Mouse (Mus musculus): ENCODE data around the gene Kazald1.

Gene Kazald1

GRCm38 (mm10) chr19:45048644-45049365 lies 26.2 kb upstream of the Kazald1 start:
- no peak for DNase-seq (ENCODE audit: low spot score)

GRCm38 (mm10) chr19:45049523-45049922 lies 25.5 kb upstream of the Kazald1 start:
- DNase-seq (ENCODE audit: low spot score) = no peak

DNA sequence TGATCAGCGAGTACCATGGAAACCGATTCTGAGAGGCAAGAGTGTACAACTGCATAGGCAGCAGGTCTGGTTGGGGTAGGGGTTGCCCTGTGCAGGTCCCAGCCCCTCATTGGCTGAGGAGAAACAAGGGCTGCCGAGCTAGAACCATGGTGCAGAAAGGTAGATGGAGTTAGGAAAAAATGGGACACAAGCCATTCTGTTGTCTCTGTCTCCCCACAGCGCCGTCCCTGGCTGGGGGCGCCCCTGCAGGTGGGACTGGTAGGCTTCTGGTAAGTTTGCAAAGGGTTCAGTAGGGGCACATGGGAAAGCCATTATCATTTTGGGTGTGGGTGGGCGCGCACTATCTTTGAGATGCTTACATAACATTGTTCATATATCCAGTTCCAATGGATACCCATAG lies 21.6 kb upstream of the Kazald1 start:
- DNase-seq (ENCODE audit: low spot score) = no peak

DNA sequence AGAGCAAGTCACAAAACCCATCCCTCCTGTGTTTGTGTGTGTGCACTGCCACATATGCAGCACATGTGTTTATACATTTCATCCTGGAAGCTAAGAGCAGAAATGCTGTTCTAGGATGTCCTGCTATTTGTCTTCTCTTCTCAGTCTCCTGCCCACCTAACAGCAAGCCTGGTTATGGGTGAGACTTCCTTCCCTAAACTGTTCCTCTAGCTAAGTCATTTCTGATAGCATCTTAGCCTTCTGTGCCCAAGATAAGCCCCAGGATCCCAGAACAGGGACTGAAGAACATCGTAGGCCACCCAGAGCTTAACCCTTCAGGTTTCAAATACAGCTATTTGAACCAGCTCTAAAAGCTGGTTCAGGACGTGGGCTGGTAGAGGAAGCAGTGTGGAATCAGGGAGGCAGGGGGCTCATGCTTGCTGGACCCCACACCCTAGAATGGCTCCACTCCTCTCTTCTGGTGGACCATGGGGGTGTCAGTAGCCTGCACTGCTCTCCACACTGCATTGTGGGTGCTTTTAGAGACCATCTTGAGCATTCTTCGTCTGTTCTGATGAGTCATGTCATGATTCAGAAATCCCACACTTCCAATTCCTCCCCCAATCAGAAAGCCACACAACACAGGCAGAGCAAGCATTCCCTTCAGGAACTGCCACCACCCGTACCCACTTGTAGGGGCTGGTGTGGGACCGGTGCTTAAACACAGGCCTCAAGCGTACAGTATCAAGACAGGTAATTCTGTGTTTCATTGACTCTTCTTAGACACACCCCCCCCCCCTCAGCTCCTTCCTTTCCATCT lies 19.9 kb upstream of the Kazald1 start:
- DNase-seq (ENCODE audit: low spot score) = no peak

GRCm38 (mm10) chr19:45056364-45056763 lies 18.7 kb upstream of the Kazald1 start:
- DNase-seq (ENCODE audit: low spot score) = peak; percentile 41

- no peak for DNase-seq (ENCODE audit: low spot score)
Measured at GRCm38 (mm10) chr19:45056908-45057698, 17.9 kb upstream of the Kazald1 start.

DNA sequence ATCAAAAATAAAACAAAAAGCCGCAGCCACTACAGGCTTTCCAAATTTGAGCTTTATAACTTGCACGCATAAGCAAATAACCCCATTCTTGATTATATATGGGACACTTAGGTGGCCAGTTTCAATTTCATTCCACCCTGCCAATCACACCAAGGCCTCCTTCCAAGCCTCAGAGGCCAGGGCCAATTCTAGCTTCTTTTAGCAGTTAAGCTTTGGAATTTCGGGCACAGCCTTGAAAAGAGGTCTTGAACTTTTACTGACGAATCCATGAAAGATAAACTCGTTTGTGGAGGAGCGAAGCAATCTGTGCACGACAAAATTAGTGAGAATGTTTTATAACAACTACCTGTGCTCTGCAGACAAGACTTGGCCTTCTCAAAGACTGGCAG lies 17.3 kb upstream of the Kazald1 start:
- no peak for DNase-seq (ENCODE audit: low spot score)

- peak; percentile 90 for DNase-seq (ENCODE audit: low spot score)
Measured at GRCm38 (mm10) chr19:45058113-45058839, 16.8 kb upstream of the Kazald1 start.

DNA sequence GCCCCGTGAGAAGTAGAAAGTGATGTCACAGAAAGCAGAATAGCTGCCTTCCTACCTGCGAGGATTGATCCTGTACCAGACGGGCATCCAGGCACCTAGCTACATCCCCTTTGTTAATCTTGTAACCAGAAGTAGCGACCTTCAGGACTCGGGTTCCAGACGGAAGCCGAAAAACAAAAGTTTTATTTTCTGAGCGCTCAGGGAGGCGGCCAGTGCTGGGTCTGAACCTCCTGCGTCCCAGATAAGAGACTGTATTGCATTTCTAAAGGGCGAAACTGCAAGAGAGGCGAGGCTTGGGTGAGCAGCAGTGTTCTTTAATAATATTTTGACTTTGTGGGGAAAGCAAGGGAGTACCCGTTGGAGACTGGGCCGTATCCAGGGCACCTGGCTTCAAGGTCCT lies 16.2 kb upstream of the Kazald1 start:
- no peak for DNase-seq (ENCODE audit: low spot score)

DNA sequence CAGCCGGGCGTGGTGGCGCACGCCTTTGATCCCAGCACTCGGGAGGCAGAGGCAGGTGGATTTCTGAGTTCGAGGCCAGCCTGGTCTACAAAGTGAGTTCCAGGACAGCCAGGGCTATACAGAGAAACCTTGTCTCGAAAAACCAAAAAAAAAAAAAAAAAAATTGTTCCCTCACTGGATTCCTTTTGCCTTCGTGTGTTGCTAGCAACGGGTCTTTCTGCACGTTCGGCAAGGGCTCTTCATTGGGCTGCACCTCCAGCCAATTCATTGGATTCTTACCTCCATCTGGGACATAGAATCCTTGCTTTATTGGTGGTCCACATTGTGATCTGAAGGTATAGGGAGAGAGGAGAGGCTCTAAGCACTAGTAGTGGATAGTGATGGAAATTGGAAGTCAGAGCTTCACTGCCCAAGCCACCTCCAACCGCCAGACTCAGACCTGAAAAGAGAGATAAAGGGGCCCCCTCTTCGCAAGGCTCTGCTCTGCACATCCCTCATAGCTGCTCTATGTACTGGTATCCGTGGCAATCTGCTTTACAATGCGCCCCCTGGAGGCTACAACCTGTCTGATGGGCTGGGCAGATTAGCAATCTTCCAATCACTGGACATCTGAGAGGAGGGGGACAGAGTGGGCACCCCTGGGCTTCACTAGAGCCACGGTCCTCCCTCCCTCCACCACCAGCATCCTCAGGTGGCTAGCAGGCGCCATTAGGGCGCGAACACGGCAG lies 11.3 kb upstream of the Kazald1 start:
- DNase-seq (ENCODE audit: low spot score) = no peak

DNA sequence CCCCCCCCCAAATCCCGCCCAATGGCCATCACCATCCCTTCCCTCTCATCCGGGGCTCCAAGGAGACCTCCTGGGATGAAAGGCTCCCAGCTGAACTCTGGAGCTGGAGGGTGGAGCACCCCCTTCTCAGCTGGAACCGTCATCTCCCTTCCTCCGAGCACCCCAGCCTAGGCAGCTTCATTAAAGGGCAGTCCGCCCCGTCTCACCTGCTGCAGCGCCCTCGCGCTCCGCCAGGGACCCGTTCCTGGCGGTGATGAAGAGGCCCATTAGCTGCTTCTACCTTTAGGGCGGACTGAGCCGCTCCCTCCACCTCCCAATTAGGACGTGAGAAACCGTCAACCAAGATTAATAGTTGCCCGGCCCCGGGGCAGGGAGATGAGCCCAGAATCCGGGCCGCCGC lies 9.8 kb upstream of the Kazald1 start:
- DNase-seq (ENCODE audit: low spot score) = no peak

DNA sequence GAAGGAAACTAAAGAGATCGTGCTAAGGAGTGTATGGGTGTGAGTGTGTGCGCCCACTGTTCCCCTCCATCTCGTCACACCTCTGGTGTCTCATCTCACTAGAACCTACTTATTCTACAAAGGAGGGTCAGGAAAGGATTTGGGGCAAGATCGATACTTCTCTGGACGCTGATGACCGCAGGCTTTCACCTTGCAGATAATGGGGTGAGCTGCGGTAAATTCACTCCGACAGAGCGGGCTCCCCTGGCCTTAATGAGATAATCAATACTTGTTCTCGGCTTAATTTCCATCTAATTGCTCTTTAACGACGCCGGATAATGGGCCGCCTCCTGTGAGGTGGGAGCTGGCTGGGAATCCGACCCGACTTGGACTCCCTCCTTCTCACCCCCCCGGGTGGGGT lies 7.9 kb upstream of the Kazald1 start:
- no peak for DNase-seq (ENCODE audit: low spot score)

- no peak for DNase-seq (ENCODE audit: low spot score)
Measured at GRCm38 (mm10) chr19:45067758-45068510, 7.1 kb upstream of the Kazald1 start.

- peak; percentile 82 for DNase-seq (ENCODE audit: low spot score)
Measured at GRCm38 (mm10) chr19:45073871-45074542, 1.0 kb upstream of the Kazald1 start.

DNA sequence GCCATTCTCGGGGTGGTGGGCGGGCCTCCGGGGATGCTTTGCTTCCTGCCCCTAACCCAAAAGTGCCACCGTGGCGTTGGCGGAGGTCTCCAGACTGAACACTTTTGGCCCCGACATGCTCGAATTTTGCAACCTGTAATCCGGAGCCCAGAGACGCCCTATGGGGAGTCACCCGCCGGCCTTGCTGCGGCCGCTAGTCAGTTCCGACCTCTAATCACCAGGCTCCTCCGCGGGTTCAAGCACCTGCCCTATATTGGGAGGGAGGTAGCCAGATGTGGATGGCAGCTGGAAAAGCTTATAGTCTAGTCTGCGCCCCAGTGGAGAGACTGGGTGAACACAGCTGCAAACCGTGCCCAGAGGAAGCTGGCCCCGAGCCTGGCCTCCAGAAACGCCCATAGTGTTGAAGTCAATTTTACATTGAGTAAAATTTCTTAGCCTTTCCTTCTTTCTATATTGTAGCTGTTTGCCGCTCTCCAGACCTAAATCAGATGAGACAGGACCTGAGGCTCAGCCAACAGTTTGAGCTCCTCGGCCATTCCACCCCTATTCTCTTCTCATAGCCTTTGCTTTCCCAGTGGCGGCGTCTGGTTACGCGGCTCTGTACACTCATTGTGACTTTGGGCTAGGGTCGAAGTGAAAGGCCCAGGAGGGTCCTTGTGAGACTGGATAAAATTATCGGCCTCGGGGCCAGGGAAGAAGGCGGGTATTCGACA lies 438 bp downstream of the Kazald1 start:
- no peak for DNase-seq (ENCODE audit: low spot score)

GRCm38 (mm10) chr19:45076036-45076575 lies 1.1 kb downstream of the Kazald1 start:
- DNase-seq (ENCODE audit: low spot score) = no peak

GRCm38 (mm10) chr19:45076586-45077510 lies 1.8 kb downstream of the Kazald1 start:
- DNase-seq (ENCODE audit: low spot score) = no peak
